Mouse (Mus musculus): ENCODE data around the gene Ror2. TPM values are rescaled to one million over a fixed set of nuclear protein-coding genes. Genes with fewer than 3 reads are reported as not detected.

Gene Ror2
- polyA plus RNA-seq, 1 experiment from 2014 or later: 16.4 TPM

- ATAC-seq (ENCODE audit: extremely low read depth, insufficient number of reproducible peaks, low FRiP score, low TSS enrichment): no peak
- Histone ChIP-seq H3K9me3 (no peaks in the 10 kb centered on the region), H3K27ac (replicated peaks) (peak overlapping the region; percentile 40), H3K4me1 (peaks cover 75% of the 10 kb centered on the region), H3K9ac (peak overlapping the region; percentile 55), H3K36me3 (no peaks in the 10 kb centered on the region), H3K27me3 (replicated peaks) (no peaks in the 10 kb centered on the region), H3K4me2 (no peak overlapping the region), H3K4me3 (no peak overlapping the region)
- 83% methylated on average over 15 of the region's 15 CpGs for WGBS
These were observed 91.6 kb downstream of the Ror2 start for GRCm38 (mm10) chr13:53194306-53194705.

GRCm38 (mm10) chr13:53193713-53194112 lies 92.2 kb downstream of the Ror2 start:
- Histone ChIP-seq H3K4me3 (no peak overlapping the region), H3K27ac (replicated peaks) (peak overlapping the region; percentile 40), H3K9ac (peak overlapping the region; percentile 55), H3K27me3 (replicated peaks) (no peaks in the 10 kb centered on the region), H3K4me2 (0 out of 2 replicates have a peak overlapping the region, but pooled peaks have one; percentile 16), H3K4me1 (peaks cover 74% of the 10 kb centered on the region), H3K36me3 (no peaks in the 10 kb centered on the region), H3K9me3 (no peaks in the 10 kb centered on the region)
- 34% methylated on average over 6 of the region's 6 CpGs for WGBS
- no peak for ATAC-seq (ENCODE audit: extremely low read depth, insufficient number of reproducible peaks, low FRiP score, low TSS enrichment)

DNA sequence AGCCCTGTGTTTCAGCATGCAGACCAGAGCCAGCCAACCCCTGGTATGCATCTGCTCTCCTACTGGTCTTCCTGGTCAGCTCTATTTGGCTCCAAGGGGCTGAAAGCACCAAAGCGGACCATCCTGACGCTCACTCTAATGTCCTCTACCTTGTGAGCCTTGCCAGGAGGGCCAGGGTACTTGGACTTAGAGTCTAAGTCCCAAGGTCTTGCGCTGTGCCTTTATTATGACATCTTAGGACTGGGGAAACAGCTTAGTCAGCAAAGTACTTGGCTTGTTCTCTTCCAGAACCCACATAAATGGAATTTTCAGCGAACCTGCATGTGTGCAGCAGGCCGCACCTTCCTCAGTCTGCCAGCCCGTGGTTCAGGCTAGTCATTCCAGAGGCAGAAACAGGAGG lies 93.6 kb downstream of the Ror2 start:
- Histone ChIP-seq H3K36me3 (no peaks in the 10 kb centered on the region), H3K27me3 (replicated peaks) (no peaks in the 10 kb centered on the region), H3K4me2 (no peak overlapping the region), H3K9me3 (no peaks in the 10 kb centered on the region), H3K27ac (replicated peaks) (peak overlapping the region; percentile 45; the same call in 1 of the 2 replicates), H3K4me3 (no peak overlapping the region), H3K9ac (peak overlapping the region; percentile 40; the same call in 1 of the 2 replicates), H3K4me1 (peaks cover 71% of the 10 kb centered on the region)
- WGBS: 80% methylated on average over 6 of the region's 6 CpGs
- ATAC-seq (ENCODE audit: extremely low read depth, insufficient number of reproducible peaks, low FRiP score, low TSS enrichment): no peak

GRCm38 (mm10) chr13:53191657-53192056 lies 94.3 kb downstream of the Ror2 start:
- Histone ChIP-seq H3K4me3 (no peak overlapping the region), H3K36me3 (no peaks in the 10 kb centered on the region), H3K4me2 (no peak overlapping the region), H3K27ac (replicated peaks) (0 out of 2 replicates have a peak overlapping the region, but pooled peaks have one; percentile 45), H3K27me3 (replicated peaks) (no peaks in the 10 kb centered on the region), H3K4me1 (peaks cover 65% of the 10 kb centered on the region), H3K9me3 (no peaks in the 10 kb centered on the region), H3K9ac (peak overlapping the region; percentile 40; the same call in 1 of the 2 replicates)
- ATAC-seq (ENCODE audit: extremely low read depth, insufficient number of reproducible peaks, low FRiP score, low TSS enrichment): no peak; the same call in 1 of the 2 replicates
- WGBS: 43% methylated on average over 7 of the region's 7 CpGs

DNA sequence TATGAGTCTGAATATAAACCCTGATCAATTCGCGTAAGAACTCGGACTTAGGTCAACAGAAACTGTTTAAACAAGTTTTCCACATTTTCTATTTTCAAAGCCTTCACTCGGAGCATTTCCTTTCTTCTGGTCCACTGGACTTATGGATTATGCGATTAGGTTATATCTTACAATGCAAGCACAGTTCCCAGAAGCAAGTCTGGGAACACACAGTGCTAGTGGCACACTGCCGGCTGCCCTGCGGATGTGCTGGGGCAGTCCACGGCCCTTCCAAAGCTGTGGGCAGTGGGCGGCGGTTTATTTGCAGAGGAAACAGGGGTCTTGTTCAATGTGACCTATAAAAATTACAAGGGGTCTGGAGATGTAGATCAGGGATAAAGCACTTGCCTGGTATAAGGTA lies 97.0 kb downstream of the Ror2 start:
- Histone ChIP-seq H3K27me3 (replicated peaks) (no peaks in the 10 kb centered on the region), H3K4me2 (no peak overlapping the region), H3K4me1 (peaks cover 41% of the 10 kb centered on the region), H3K27ac (replicated peaks) (no peak overlapping the region), H3K9ac (no peak overlapping the region), H3K9me3 (no peaks in the 10 kb centered on the region), H3K4me3 (no peak overlapping the region), H3K36me3 (no peaks in the 10 kb centered on the region; the same call in 1 of the 2 replicates)
- no peak for ATAC-seq (ENCODE audit: extremely low read depth, insufficient number of reproducible peaks, low FRiP score, low TSS enrichment)
- WGBS: 73% methylated on average over 10 of the region's 10 CpGs

DNA sequence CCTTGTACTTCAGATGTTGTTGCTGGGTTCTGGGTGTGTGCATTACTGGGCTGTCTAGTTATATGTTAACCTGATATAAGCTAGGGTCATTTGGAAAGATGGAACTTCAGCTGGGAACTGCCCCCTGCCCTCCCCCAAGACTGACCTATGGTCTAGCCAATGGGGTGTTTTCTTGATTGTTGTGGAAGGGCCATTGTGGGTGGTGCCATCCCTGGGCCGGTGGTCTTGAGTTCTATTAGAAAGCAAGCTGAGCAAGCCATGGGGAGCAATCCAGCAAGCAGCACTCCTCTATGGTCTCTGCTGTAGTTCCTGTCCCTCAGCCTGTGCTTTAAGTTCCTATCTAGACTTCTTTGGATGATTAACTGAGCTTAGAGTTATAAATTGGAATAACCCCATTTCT lies 101.1 kb downstream of the Ror2 start:
- H3K4me1 ChIP-seq: peaks cover 38% of the 10 kb centered on the region
- ATAC-seq (ENCODE audit: extremely low read depth, insufficient number of reproducible peaks, low FRiP score, low TSS enrichment): no peak

DNA sequence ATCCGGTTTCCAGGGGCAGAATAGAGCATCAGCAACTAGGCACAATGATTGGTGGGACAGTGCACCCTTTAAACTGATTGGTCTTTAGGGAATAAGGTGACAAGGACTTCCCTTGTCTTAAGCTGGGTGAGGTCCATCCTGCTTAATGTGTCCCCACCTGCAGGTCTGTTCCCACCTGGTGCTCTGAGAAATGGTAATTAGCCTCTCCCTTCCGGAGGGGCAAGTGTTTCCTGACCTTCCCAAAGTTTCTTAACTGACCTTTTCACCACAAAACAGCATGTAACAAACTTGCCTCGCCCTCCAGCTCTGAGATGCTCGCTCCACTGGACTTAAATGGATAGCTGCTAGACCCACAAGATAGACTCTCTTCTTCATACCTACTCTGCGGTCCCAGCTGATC lies 101.8 kb downstream of the Ror2 start:
- Histone ChIP-seq H3K27me3 (replicated peaks) (no peaks in the 10 kb centered on the region), H3K9me3 (no peaks in the 10 kb centered on the region), H3K4me1 (peaks cover 41% of the 10 kb centered on the region), H3K9ac (0 out of 2 replicates have a peak overlapping the region, but pooled peaks have one; percentile 24), H3K27ac (replicated peaks) (no peak overlapping the region), H3K4me3 (no peak overlapping the region), H3K36me3 (no peaks in the 10 kb centered on the region; the same call in 1 of the 2 replicates), H3K4me2 (no peak overlapping the region)
- no peak for ATAC-seq (ENCODE audit: extremely low read depth, insufficient number of reproducible peaks, low FRiP score, low TSS enrichment)
- 77% methylated on average over 5 of the region's 5 CpGs for WGBS

More for the DNA sequence above, 101.1 kb downstream of the Ror2 start:
- 90% methylated on average over 1 of the region's 1 CpGs for WGBS
- no peaks in the 10 kb centered on the region for H3K9me3 ChIP-seq
- H3K27me3 ChIP-seq (replicated peaks): no peaks in the 10 kb centered on the region
- H3K36me3 ChIP-seq: no peaks in the 10 kb centered on the region; the same call in 1 of the 2 replicates
- no peak overlapping the region for H3K4me2 ChIP-seq
- no peak overlapping the region for H3K4me3 ChIP-seq
- H3K9ac ChIP-seq: no peak overlapping the region
- H3K27ac ChIP-seq (replicated peaks): no peak overlapping the region

DNA sequence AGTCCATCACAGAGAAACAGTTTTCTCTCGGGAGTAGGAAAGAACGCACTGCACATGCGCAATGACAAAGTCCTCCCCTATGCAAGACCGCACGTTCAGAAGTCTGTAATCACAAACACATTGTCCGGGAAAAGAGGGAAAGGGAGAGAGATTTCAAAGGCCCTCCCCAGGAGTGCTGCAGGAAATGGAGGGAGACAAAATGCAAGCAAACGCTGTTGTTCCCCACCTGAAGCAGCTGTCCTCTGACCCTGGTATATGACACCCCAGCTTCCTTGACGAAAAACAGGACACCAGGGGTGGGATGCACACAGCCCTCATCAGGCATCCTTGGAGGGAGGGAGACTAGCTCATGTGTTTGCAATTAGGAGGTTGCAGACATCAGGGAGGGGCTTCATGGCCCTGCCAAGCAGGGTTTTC lies 102.8 kb downstream of the Ror2 start:
- Histone ChIP-seq H3K9me3 (no peaks in the 10 kb centered on the region), H3K36me3 (no peaks in the 10 kb centered on the region; the same call in 1 of the 2 replicates), H3K27ac (replicated peaks) (peak overlapping the region; percentile 40), H3K4me1 (peaks cover 42% of the 10 kb centered on the region), H3K9ac (peak overlapping the region; percentile 24; the same call in 1 of the 2 replicates), H3K4me3 (no peak overlapping the region), H3K4me2 (peak overlapping the region; percentile 45), H3K27me3 (replicated peaks) (no peaks in the 10 kb centered on the region)
- 23% methylated on average over 8 of the region's 8 CpGs for WGBS
- no peak for ATAC-seq (ENCODE audit: extremely low read depth, insufficient number of reproducible peaks, low FRiP score, low TSS enrichment)

DNA sequence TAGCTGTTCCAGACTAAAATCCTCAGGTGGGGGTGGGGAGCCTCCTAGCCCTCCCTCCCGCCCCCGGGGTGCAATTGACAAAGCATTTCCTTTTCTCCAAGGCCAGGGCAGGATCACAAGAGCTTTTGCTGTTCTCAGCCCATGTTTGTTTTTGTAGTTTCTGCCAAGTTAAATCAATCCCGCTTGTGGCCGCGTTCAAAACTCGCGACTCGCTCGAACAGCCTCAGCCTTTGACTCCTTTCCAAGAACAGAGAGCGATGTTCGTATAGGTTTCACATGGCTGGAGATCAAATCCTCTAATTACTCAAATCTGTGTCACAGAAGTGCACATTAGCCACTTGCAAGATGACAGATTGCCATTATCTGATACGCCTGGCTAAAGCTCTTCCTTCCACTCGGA lies 107.3 kb downstream of the Ror2 start:
- H3K27ac ChIP-seq (replicated peaks): peak overlapping the region; percentile 10; the same call in 1 of the 2 replicates
- 16% methylated on average over 13 of the region's 13 CpGs for WGBS

DNA sequence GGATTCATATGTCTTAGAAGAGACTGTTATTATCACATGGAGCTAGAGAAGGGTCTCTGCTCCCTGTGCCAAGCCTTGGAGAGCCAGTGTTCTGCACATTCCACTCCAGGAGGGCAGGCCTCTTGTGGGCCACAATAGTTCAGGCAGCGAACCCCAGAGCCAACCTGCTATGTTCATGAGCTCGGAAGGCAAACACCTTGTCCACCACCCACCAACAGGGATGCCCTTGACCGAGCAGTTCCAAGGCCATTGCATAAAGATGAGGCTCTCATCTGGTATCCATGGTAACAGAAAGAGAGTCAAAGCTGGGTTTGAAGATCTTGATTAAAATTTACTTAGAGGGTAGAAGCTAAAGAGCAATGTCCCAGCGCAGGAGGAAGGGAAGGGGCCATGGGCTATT lies 107.8 kb downstream of the Ror2 start:
- peak overlapping the region; percentile 51 for H3K4me2 ChIP-seq
- H3K27ac ChIP-seq (replicated peaks): 0 out of 2 replicates have a peak overlapping the region, but pooled peaks have one; percentile 20
- H3K36me3 ChIP-seq: no peaks in the 10 kb centered on the region
- peaks cover 72% of the 10 kb centered on the region for H3K4me1 ChIP-seq
- 50% methylated on average over 4 of the region's 4 CpGs for WGBS
- peak overlapping the region; percentile 59; the same call in 1 of the 2 replicates for H3K9ac ChIP-seq
- no peaks in the 10 kb centered on the region for H3K9me3 ChIP-seq
- no peak for ATAC-seq (ENCODE audit: extremely low read depth, insufficient number of reproducible peaks, low FRiP score, low TSS enrichment)
- no peak overlapping the region for H3K4me3 ChIP-seq
- no peaks in the 10 kb centered on the region for H3K27me3 ChIP-seq (replicated peaks)

More for the DNA sequence above, 107.3 kb downstream of the Ror2 start:
- no peaks in the 10 kb centered on the region for H3K9me3 ChIP-seq
- peak overlapping the region; percentile 59 for H3K9ac ChIP-seq
- no peak for ATAC-seq (ENCODE audit: extremely low read depth, insufficient number of reproducible peaks, low FRiP score, low TSS enrichment)
- no peaks in the 10 kb centered on the region for H3K27me3 ChIP-seq (replicated peaks)
- H3K36me3 ChIP-seq: no peaks in the 10 kb centered on the region
- peak overlapping the region; percentile 6; the same call in 1 of the 2 replicates for H3K4me3 ChIP-seq
- peak overlapping the region; percentile 51 for H3K4me2 ChIP-seq
- peaks cover 74% of the 10 kb centered on the region for H3K4me1 ChIP-seq

GRCm38 (mm10) chr13:53177424-53177718 lies 108.6 kb downstream of the Ror2 start:
- 56% methylated on average over 7 of the region's 7 CpGs for WGBS
- Histone ChIP-seq H3K27me3 (replicated peaks) (no peaks in the 10 kb centered on the region), H3K4me2 (no peak overlapping the region), H3K27ac (replicated peaks) (0 out of 2 replicates have a peak overlapping the region, but pooled peaks have one; percentile 12), H3K9me3 (no peaks in the 10 kb centered on the region), H3K4me1 (peaks cover 68% of the 10 kb centered on the region), H3K36me3 (no peaks in the 10 kb centered on the region), H3K9ac (no peak overlapping the region), H3K4me3 (no peak overlapping the region)
- no peak for ATAC-seq (ENCODE audit: extremely low read depth, insufficient number of reproducible peaks, low FRiP score, low TSS enrichment)

Measured in heart, embryonic 13.5 days (tissue).